ENCODE assay signal across 22 mouse cellular contexts in the genomic region with DNA sequence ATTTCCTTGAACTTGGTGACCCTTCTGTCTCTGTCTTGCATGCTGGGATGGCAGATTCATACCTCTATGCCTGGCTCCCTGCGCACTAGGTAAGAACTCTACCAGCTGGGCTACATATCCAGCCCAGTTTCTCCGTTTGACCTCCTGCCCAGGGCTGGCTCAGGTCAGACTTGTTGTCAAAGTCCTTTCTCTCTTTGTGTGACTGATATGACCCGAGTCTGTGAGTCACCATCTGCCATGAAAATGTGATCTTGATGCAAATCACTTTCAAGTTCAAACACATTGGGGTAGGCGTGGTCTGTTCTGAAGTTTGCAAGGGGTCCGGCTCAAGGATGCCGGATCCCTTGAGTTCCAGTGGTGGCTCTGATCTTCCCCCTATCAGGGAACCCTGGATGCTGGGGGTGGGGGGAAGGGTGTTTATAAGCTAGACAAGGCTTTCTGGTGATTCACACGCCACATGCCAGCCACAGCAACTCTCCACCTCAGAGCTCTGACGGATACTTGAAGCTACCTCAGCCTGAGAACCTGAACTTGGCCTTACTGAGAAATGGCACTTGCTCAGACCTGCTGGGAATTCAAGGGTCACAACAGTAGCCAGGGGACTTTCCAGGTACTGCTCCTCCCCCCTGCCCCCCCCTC. TPM values are rescaled to one million over a fixed set of nuclear protein-coding genes. Genes with fewer than 3 reads are reported as not detected.
DNase-seq lines count a peak whose midpoint lies in the region.
"Had no signal": no experiment of that assay in that cellular context is flagged by ENCODE, and none has a peak within 500 bp of the region (broad histone marks: within the 10 kb centered on the region; RNA-seq: fewer than 3 reads in every experiment).

No protein-coding gene starts in this region.

- DNase-seq in adrenal gland, postnatal 14 days = peak; percentile 40
- no peak for DNase-seq in adrenal gland, postnatal 10 days
- DNase-seq in testis, postnatal 10 days (ENCODE audit: low spot score) = peak; percentile 32
- no peak for DNase-seq in testis, postnatal 14 days (ENCODE audit: low spot score)
- DNase-seq in 3T3-L1 (ENCODE audit: low read depth, low spot score) (peak; percentile 61), ZHBTc4 (ENCODE audit: low read depth, low spot score) (peak; percentile 37)
- DNase-seq in kidney, postnatal 4 days = no peak
- DNase-seq: B cell, adult 2 months; cerebellum, adult 8-10 months; cerebellum, postnatal 36 days; gastrocnemius, postnatal 10 days; heart, postnatal 10 days; kidney, adult 18-20 months; kidney, postnatal 36 days; layer of hippocampus, postnatal 36 days; liver; right cerebral cortex, adult 18-20 months; spleen, adult 18-20 months; thymus, postnatal 14 days had no signal

RNA-seq across cellular contexts. Expression of a gene that starts 10.0 kb away (rescaled TPM):
- total RNA-seq in adrenal gland, postnatal 14 days (2021) = not detected in 2 replicates
- under 1 TPM; 0.09 to 0.12 TPM for total RNA-seq in adrenal gland, postnatal 10 days (2021)
- total RNA-seq: adrenal gland, adult 18-20 months had no signal

RNA-seq across cellular contexts. Expression of a gene that starts 18.6 kb away (rescaled TPM):
- 0.64 and 1.3 TPM in 2 replicates for total RNA-seq in adrenal gland, postnatal 14 days (2021)
- under 1 TPM; 0.90 to 0.91 TPM for total RNA-seq in adrenal gland, postnatal 10 days (2021)
- total RNA-seq: adrenal gland, adult 18-20 months; gastrocnemius, postnatal 10 days; heart, postnatal 10 days; hematopoietic stem cell, adult 5-6 weeks; layer of hippocampus, postnatal 36 days; left cerebral cortex, postnatal 14 days had no signal

RNA-seq across cellular contexts. Expression of a gene that starts 26.7 kb away (rescaled TPM):
- 71.6 and 79.3 TPM in 2 replicates for total RNA-seq in adrenal gland, postnatal 14 days (2021)
- total RNA-seq in adrenal gland, postnatal 10 days (2021) = 10 to 100 TPM; 76.1 to 76.7 TPM

Comparison
In these comparisons a context has a peak if more than half of its experiments do, and no peak if none do; other contexts are left out.
1. DNase-seq: peak in adrenal gland, postnatal 14 days (single experiment), testis, postnatal 10 days (single experiment), 3T3-L1 (single experiment) and ZHBTc4 (single experiment); none in adrenal gland, postnatal 10 days (single experiment), testis, postnatal 14 days (single experiment) and kidney, postnatal 4 days (0 of 2).